ENCODE assay signal across 8 mouse cellular contexts in the genomic region with DNA sequence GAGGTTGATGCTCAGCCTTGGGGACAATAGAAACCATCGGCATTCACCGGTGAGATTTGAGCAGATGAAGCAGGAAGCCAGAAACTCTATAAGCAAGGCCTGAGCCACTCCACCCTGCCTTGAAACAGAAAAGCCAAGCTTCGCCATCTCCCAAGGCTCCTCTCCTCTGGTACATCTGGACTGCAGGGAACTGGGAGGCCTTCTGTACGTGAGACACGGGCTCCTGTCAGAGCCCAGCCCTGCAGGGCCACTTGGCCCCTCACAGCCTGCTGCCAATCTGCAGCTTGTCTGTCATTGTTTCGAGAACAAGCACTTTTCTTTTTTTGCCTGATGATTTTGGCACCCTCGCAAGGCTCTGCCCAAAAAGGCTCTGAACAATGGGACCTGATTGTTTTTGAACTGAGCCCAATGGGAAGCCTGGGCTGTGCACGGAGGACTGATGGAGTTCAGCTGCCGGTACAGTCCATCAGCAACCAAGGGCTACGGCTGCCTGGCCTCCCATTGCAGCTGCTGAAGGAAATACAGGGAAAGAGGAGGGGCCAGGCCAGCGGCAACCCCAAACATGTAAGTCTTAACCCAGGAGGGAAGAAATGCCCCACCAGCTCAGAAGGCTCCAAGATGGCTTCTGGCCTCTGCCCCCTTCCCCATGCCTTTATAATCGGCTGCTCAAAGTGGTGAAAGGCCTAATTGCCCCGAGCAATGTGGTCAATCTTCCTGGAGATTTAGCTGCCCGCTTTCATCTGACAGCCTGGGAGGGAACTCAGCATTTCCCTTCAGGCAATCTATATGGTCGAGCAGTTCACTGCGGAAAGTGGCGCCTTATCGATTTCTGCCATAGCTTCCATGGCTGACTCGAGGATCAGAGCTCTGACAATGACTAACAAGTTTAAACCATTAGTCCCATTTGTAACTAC.
DNase-seq lines count a peak whose midpoint lies in the region.

No protein-coding gene starts in this region.

- DNase-seq in heart, adult 18-20 months: peak; percentile 1 to 4
- no peak for DNase-seq in heart, adult 8-10 months (ENCODE audit: low spot score)
- peak; percentile 77 for DNase-seq in embryo, embryonic 10.5 days (ENCODE audit: low spot score)
- peak; percentile 18 to 25 for DNase-seq in heart, postnatal 14 days
- DNase-seq in lung, postnatal 36 days: peak; percentile 0
- no peak for DNase-seq in adrenal gland, adult (ENCODE audit: inconsistent age in 2 of 2, low spot score in 1 of 2)
- DNase-seq in cerebellum, postnatal 4 days (ENCODE audit: low spot score in 2 of 2): no peak
- DNase-seq in cerebellum, postnatal 14 days: no peak

- intact Hi-C loops in heart, postnatal 14 days (cut with DNase I): loop anchor here (5.0 to 10.0 kb wide), 2 partner anchors 580 to 1633 kb away; no protein-coding TSS in a partner anchor

Comparison
In these comparisons a context has a peak if more than half of its experiments do, and no peak if none do; other contexts are left out.
1. DNase-seq: peak in heart, adult 18-20 months (2 of 2), embryo, embryonic 10.5 days (single experiment), heart, postnatal 14 days (2 of 2) and lung, postnatal 36 days (single experiment); none in heart, adult 8-10 months (single experiment), adrenal gland, adult (0 of 2), cerebellum, postnatal 4 days (0 of 2) and cerebellum, postnatal 14 days (0 of 2).